Mouse (Mus musculus) neural tube, embryonic 11.5 days (tissue): ENCODE results near the gene Prkch. TPM values are rescaled to one million over a fixed set of nuclear protein-coding genes. Genes with fewer than 3 reads are reported as not detected.

Experiments
- ATAC-seq: fragments of 200-750 bp; cut with Nextera tagmentation; 2 replicates; pipeline ENCODE4 v1.8.0; 2017; ENCODE audit warnings: moderate number of reproducible peaks, mild to moderate bottlenecking, moderate TSS enrichment, moderate library complexity; ENCODE audit not compliant: insufficient read depth, low FRiP score, low TSS enrichment
- DNase-seq: peaks from one replicate; pipeline ENCODE4 v3.0.0-alpha.2; 2015; ENCODE audit warnings: low spot score
- H3K27ac ChIP-seq: fragments of 300-500 bp; sonication (generic); 2 replicates; pipeline ENCODE4 v1.5.1; 2014; ENCODE audit warnings: low read depth, mild to moderate bottlenecking, low read length
- H3K27me3 ChIP-seq: fragments of 300-500 bp; sonication (generic); 2 replicates; pipeline ENCODE4 v1.6.1; 2014; ENCODE audit warnings: mild to moderate bottlenecking, low read length, mixed read lengths; ENCODE audit not compliant: control insufficient read depth, insufficient read depth
- H3K36me3 ChIP-seq: fragments of 300-500 bp; sonication (generic); 2 replicates; pipeline ENCODE4 v1.6.1; 2014; ENCODE audit warnings: mild to moderate bottlenecking, low read length, moderate library complexity, mixed read lengths; ENCODE audit not compliant: control insufficient read depth, insufficient read depth
- H3K4me1 ChIP-seq: fragments of 300-500 bp; sonication (generic); 2 replicates; pipeline ENCODE4 v1.6.1; 2014; ENCODE audit warnings: low read length, mixed read lengths; ENCODE audit not compliant: control insufficient read depth, insufficient read depth
- H3K4me2 ChIP-seq: fragments of 300-500 bp; sonication (generic); 2 replicates; pipeline ENCODE4 v1.6.1; 2014; ENCODE audit warnings: low read depth, mild to moderate bottlenecking, moderate library complexity
- H3K4me3 ChIP-seq: fragments of 300-500 bp; sonication (generic); 2 replicates; pipeline ENCODE4 v1.5.1; 2014; ENCODE audit warnings: low read depth, low read length
- H3K9ac ChIP-seq: fragments of 300-500 bp; sonication (generic); 2 replicates; pipeline ENCODE4 v1.6.1; 2014; ENCODE audit warnings: mild to moderate bottlenecking, low read length
- H3K9me3 ChIP-seq: fragments of 300-500 bp; sonication (generic); 2 replicates; pipeline ENCODE4 v1.6.1; 2016; ENCODE audit warnings: low read length; ENCODE audit not compliant: control insufficient read depth
- WGBS: fragments of 180-500 bp; shearing (Covaris S2); extraction: QIAGEN DNeasy Blood & Tissue Kit; methylation state at CpG from one replicate; pipeline ENCODE4 v1.1.7; 2014; 5-methylcytosine and 5-hydroxymethylcytosine counted together
- polyA plus RNA-seq: library from polyadenylated mRNA; unstranded; fragments of >200 nt; fragmentation: Nextera tagmentation; extraction: Ambion mirVana; gene quantifications from 2 replicates; pipeline ENCODE4 v1.2.1, GENCODE M21; 2014

Prkch gene
- polyA plus RNA-seq, 1 experiment from 2014 or later, result 11.7 TPM

- H3K4me2 ChIP-seq, result no peak overlapping the region
- ATAC-seq (no peak), DNase-seq (no peak)
- 81% methylated on average over 15 of the region's 15 CpGs for WGBS
- no peak overlapping the region for H3K27ac ChIP-seq
- H3K36me3 ChIP-seq, result no peaks in the 10 kb centered on the region
- H3K27me3 ChIP-seq, result no peaks in the 10 kb centered on the region
- H3K9ac ChIP-seq, result no peak overlapping the region
- H3K9me3 ChIP-seq, result no peaks in the 10 kb centered on the region
- H3K4me1 ChIP-seq, result no peaks in the 10 kb centered on the region
- H3K4me3 ChIP-seq, result no peak overlapping the region
Measured at GRCm38 (mm10) chr12:73764649-73765525, 180.3 kb downstream of the Prkch start.

- Histone ChIP-seq H3K27me3 (no peaks in the 10 kb centered on the region), H3K4me3 (no peak overlapping the region), H3K36me3 (no peaks in the 10 kb centered on the region), H3K4me2 (no peak overlapping the region), H3K9me3 (no peaks in the 10 kb centered on the region), H3K27ac (no peak overlapping the region), H3K9ac (no peak overlapping the region), H3K4me1 (no peaks in the 10 kb centered on the region)
- ATAC-seq (no peak), DNase-seq (no peak)
- 85% methylated on average over 8 of the region's 8 CpGs for WGBS
Measured at GRCm38 (mm10) chr12:73766152-73766551, 181.6 kb downstream of the Prkch start.

DNA sequence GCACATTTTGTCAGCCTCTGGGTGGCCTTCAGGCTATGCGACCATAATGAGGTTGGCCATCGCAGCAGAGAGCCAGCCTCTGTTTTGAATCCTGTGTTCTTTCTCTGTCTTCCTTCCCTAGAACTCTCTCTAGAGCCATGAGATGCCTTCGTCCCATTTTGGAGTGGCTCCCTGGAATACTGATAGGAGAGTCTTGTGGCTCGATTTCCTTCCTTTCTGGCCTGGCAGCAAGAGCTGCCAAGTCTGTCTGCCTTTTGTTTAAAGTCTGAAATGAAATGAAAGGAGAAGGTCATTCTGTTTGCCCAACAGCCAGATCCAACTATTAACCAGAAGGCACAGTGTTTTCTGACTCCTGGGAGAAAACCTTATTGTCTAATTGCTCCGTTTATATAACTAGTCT is 184.2 kb downstream of the Prkch start:
- 82% methylated on average over 5 of the region's 5 CpGs for WGBS
- no peak overlapping the region for H3K9ac ChIP-seq
- no peaks in the 10 kb centered on the region for H3K4me1 ChIP-seq

GRCm38 (mm10) chr12:73769536-73769935 is 184.9 kb downstream of the Prkch start:
- no peak overlapping the region for H3K27ac ChIP-seq
- ATAC-seq, result no peak
- no peaks in the 10 kb centered on the region for H3K9me3 ChIP-seq
- 88% methylated on average over 6 of the region's 6 CpGs for WGBS
- no peak overlapping the region for H3K9ac ChIP-seq
- DNase-seq, result no peak
- no peak overlapping the region for H3K4me2 ChIP-seq
- H3K27me3 ChIP-seq, result no peaks in the 10 kb centered on the region
- no peaks in the 10 kb centered on the region for H3K36me3 ChIP-seq
- no peaks in the 10 kb centered on the region for H3K4me1 ChIP-seq
- no peak overlapping the region for H3K4me3 ChIP-seq

More for the DNA sequence above, 184.2 kb downstream of the Prkch start:
- Histone ChIP-seq H3K27me3 (no peaks in the 10 kb centered on the region), H3K36me3 (no peaks in the 10 kb centered on the region), H3K9me3 (no peaks in the 10 kb centered on the region), H3K4me2 (no peak overlapping the region), H3K4me3 (no peak overlapping the region), H3K27ac (no peak overlapping the region)
- no peak for DNase-seq
- ATAC-seq, result no peak

- H3K9ac ChIP-seq, result no peak overlapping the region
- no peaks in the 10 kb centered on the region for H3K4me1 ChIP-seq
- no peaks in the 10 kb centered on the region for H3K9me3 ChIP-seq
- no peak overlapping the region for H3K4me2 ChIP-seq
- DNase-seq (no peak), ATAC-seq (no peak)
- no peaks in the 10 kb centered on the region for H3K36me3 ChIP-seq
- no peaks in the 10 kb centered on the region for H3K27me3 ChIP-seq
- 96% methylated on average over 1 of the region's 1 CpGs for WGBS
- no peak overlapping the region for H3K4me3 ChIP-seq
- H3K27ac ChIP-seq, result no peak overlapping the region
Measured at GRCm38 (mm10) chr12:73770771-73771170, 186.2 kb downstream of the Prkch start.

- H3K36me3 ChIP-seq, result no peaks in the 10 kb centered on the region
- H3K27me3 ChIP-seq, result no peaks in the 10 kb centered on the region
- H3K9me3 ChIP-seq, result no peaks in the 10 kb centered on the region
- WGBS, result 87% methylated on average over 7 of the region's 7 CpGs
- H3K27ac ChIP-seq, result no peak overlapping the region
- DNase-seq (no peak), ATAC-seq (no peak)
- H3K4me3 ChIP-seq, result no peak overlapping the region
- no peak overlapping the region for H3K9ac ChIP-seq
- H3K4me2 ChIP-seq, result no peak overlapping the region
- no peaks in the 10 kb centered on the region for H3K4me1 ChIP-seq
Measured at GRCm38 (mm10) chr12:73774793-73775385, 190.3 kb downstream of the Prkch start.

DNA sequence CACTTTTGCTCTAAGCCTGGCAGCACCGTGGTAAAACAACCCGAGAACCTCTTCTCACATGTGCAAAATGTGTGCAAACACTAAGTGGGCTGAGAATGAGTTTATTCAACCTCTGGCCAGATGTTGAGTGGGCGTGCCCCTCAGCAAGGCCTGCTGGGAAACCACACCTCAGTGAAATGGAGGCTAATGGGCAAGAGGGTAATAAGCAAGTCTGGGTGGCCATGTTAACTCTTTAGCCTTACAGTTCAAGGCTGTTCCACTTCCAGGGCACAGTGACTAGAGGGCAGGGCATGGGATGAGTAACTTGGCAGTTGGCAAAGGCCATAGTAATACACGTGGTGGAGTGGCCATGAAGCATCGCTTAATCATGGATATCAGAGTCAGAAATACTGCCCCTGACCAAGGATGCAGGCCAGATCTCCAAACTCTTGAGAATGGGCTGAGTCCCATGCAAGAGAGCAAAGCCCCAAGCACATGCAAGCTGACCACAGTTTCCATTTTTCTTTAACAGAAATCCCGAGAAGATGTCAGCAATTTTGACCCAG is 191.9 kb downstream of the Prkch start:
- Histone ChIP-seq H3K27ac (no peak overlapping the region), H3K4me3 (no peak overlapping the region), H3K9me3 (no peaks in the 10 kb centered on the region), H3K27me3 (no peaks in the 10 kb centered on the region), H3K4me2 (no peak overlapping the region), H3K36me3 (no peaks in the 10 kb centered on the region), H3K4me1 (no peaks in the 10 kb centered on the region), H3K9ac (no peak overlapping the region)
- ATAC-seq, result no peak
- no peak for DNase-seq
- WGBS, result 89% methylated on average over 6 of the region's 6 CpGs

DNA sequence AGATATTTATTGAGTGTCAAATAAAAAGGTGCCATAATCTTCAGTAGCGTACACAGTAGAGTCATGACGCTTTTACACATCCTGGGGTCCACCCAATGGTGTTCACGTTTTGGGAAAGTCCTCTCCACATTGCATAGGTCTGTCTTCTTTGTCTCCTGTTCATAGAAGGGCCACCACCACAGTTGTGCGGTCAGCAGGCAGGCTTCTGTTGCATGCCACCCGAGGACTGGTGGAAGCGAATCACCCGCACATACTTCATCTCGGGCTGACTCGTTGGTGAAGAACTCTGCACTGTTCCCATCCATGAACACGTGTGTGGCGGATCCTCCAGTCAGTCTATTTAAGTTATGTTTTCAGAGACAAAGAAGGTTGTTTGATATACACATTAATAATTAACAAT is 193.1 kb downstream of the Prkch start:
- ATAC-seq (no peak), DNase-seq (no peak)
- H3K4me3 ChIP-seq, result no peak overlapping the region
- H3K9ac ChIP-seq, result no peak overlapping the region
- H3K27ac ChIP-seq, result no peak overlapping the region
- no peaks in the 10 kb centered on the region for H3K36me3 ChIP-seq
- 94% methylated on average over 11 of the region's 11 CpGs for WGBS
- H3K4me1 ChIP-seq, result no peaks in the 10 kb centered on the region
- H3K9me3 ChIP-seq, result no peaks in the 10 kb centered on the region
- H3K27me3 ChIP-seq, result no peaks in the 10 kb centered on the region
- no peak overlapping the region for H3K4me2 ChIP-seq
